Mouse (Mus musculus): ENCODE measurements around the gene Kprp. TPM values are rescaled to one million over a fixed set of nuclear protein-coding genes. Genes with fewer than 3 reads are reported as not detected.

Kprp gene
- polyA plus RNA-seq, 2 experiments: not detected

GRCm38 (mm10) chr3:92815581-92815980 is 11.5 kb downstream of the Kprp start:
- Histone ChIP-seq H3K4me1 (ENCODE audit: control insufficient read depth, insufficient read depth, low read length) (no peaks in the 10 kb centered on the region), H3K9me3 (ENCODE audit: control insufficient read depth, low read length) (no peaks in the 10 kb centered on the region), H3K4me3 (replicated peaks; ENCODE audit: low read length) (no peak overlapping the region), H3K27me3 (ENCODE audit: control insufficient read depth, insufficient read depth, low read length) (no peaks in the 10 kb centered on the region), H3K9ac (ENCODE audit: low read depth, low read length, severe bottlenecking) (no peak overlapping the region), H3K27ac (replicated peaks; ENCODE audit: low read depth, low read length) (no peak overlapping the region), H3K36me3 (ENCODE audit: control insufficient read depth, insufficient read depth, low read length) (no peaks in the 10 kb centered on the region), H3K4me2 (replicated peaks; ENCODE audit: low read depth, low read length, severe bottlenecking) (no peak overlapping the region)
- WGBS: 93% methylated on average over 3 of the region's 3 CpGs
- DNase-seq (ENCODE audit: low spot score) (no peak), ATAC-seq (ENCODE audit: low FRiP score, low read depth) (no peak)
- TF ChIP-seq POLR2A (IDR thresholded peaks at IDR 0.05; ENCODE audit: borderline replicate concordance, extremely low read depth, insufficient read depth, insufficient read length): no peak

GRCm38 (mm10) chr3:92807791-92808190 is 19.3 kb downstream of the Kprp start, which contains the start of gene Lce1k:
TSS of gene Lce1k (minus strand) at chr3:92807891.
- Histone ChIP-seq H3K4me1 (ENCODE audit: control insufficient read depth, insufficient read depth, low read length) (no peaks in the 10 kb centered on the region), H3K4me3 (replicated peaks; ENCODE audit: low read length) (no peak within 1 kb of the TSS), H3K27me3 (ENCODE audit: control insufficient read depth, insufficient read depth, low read length) (no peaks in the 10 kb centered on the region), H3K27ac (replicated peaks; ENCODE audit: low read depth, low read length) (no peak within 1 kb of the TSS), H3K36me3 (ENCODE audit: control insufficient read depth, insufficient read depth, low read length) (no peaks in the 10 kb centered on the region), H3K4me2 (replicated peaks; ENCODE audit: low read depth, low read length, severe bottlenecking) (no peak within 1 kb of the TSS), H3K9ac (ENCODE audit: low read depth, low read length, severe bottlenecking) (no peak within 1 kb of the TSS), H3K9me3 (ENCODE audit: control insufficient read depth, low read length) (no peaks in the 10 kb centered on the region)
- DNase-seq (ENCODE audit: low spot score): no peak
- TF ChIP-seq POLR2A (IDR thresholded peaks at IDR 0.05; ENCODE audit: borderline replicate concordance, extremely low read depth, insufficient read depth, insufficient read length): no peak
- no peak for ATAC-seq (ENCODE audit: low FRiP score, low read depth)

GRCm38 (mm10) chr3:92790414-92790813 is 36.6 kb downstream of the Kprp start, which contains the start of gene Lce1j:
TSS of gene Lce1j (minus strand) at chr3:92790514.
- Histone ChIP-seq H3K27me3 (ENCODE audit: control insufficient read depth, insufficient read depth, low read length) (no peaks in the 10 kb centered on the region), H3K4me2 (replicated peaks; ENCODE audit: low read depth, low read length, severe bottlenecking) (no peak within 1 kb of the TSS), H3K9me3 (ENCODE audit: control insufficient read depth, low read length) (no peaks in the 10 kb centered on the region), H3K4me3 (replicated peaks; ENCODE audit: low read length) (no peak within 1 kb of the TSS), H3K4me1 (ENCODE audit: control insufficient read depth, insufficient read depth, low read length) (no peaks in the 10 kb centered on the region), H3K27ac (replicated peaks; ENCODE audit: low read depth, low read length) (no peak within 1 kb of the TSS), H3K36me3 (ENCODE audit: control insufficient read depth, insufficient read depth, low read length) (no peaks in the 10 kb centered on the region), H3K9ac (ENCODE audit: low read depth, low read length, severe bottlenecking) (no peak within 1 kb of the TSS)
- WGBS: 83% methylated on average over 1 of the region's 1 CpGs
- DNase-seq (ENCODE audit: low spot score) (no peak), ATAC-seq (ENCODE audit: low FRiP score, low read depth) (no peak)
- no peak for TF ChIP-seq POLR2A (IDR thresholded peaks at IDR 0.05; ENCODE audit: borderline replicate concordance, extremely low read depth, insufficient read depth, insufficient read length)

GRCm38 (mm10) chr3:92778799-92779198 is 48.2 kb downstream of the Kprp start, which contains the start of gene Lce1i:
TSS of gene Lce1i (minus strand) at chr3:92778899.
- WGBS: 77% methylated on average over 1 of the region's 1 CpGs
- Histone ChIP-seq H3K36me3 (ENCODE audit: control insufficient read depth, insufficient read depth, low read length) (no peaks in the 10 kb centered on the region), H3K4me1 (ENCODE audit: control insufficient read depth, insufficient read depth, low read length) (no peaks in the 10 kb centered on the region), H3K9ac (ENCODE audit: low read depth, low read length, severe bottlenecking) (no peak within 1 kb of the TSS), H3K27me3 (ENCODE audit: control insufficient read depth, insufficient read depth, low read length) (no peaks in the 10 kb centered on the region), H3K27ac (replicated peaks; ENCODE audit: low read depth, low read length) (no peak within 1 kb of the TSS), H3K9me3 (ENCODE audit: control insufficient read depth, low read length) (no peaks in the 10 kb centered on the region), H3K4me3 (replicated peaks; ENCODE audit: low read length) (no peak within 1 kb of the TSS), H3K4me2 (replicated peaks; ENCODE audit: low read depth, low read length, severe bottlenecking) (no peak within 1 kb of the TSS)
- TF ChIP-seq POLR2A (IDR thresholded peaks at IDR 0.05; ENCODE audit: borderline replicate concordance, extremely low read depth, insufficient read depth, insufficient read length): no peak
- no peak for DNase-seq (ENCODE audit: low spot score)
- ATAC-seq (ENCODE audit: low FRiP score, low read depth): no peak

Other genes starting within 250 kb of the Kprp start
- gene Smcp, start 238.2 kb downstream of the Kprp start, polyA plus RNA-seq (2012; rRNA removed): not detected in 2 replicates
- not detected in 2 replicates for gene Smcp, start 238.2 kb downstream of the Kprp start, polyA plus RNA-seq (2014; fragmentation: Nextera tagmentation; extraction: Ambion mirVana)
- gene 2210017I01Rik, start 219.8 kb downstream of the Kprp start, polyA plus RNA-seq (2012; rRNA removed): not detected in 2 replicates
- gene 2210017I01Rik, start 219.8 kb downstream of the Kprp start, polyA plus RNA-seq (2014; fragmentation: Nextera tagmentation; extraction: Ambion mirVana): not detected in 2 replicates
- not detected in 2 replicates for gene Lce6a, start 205.6 kb downstream of the Kprp start, polyA plus RNA-seq (2012; rRNA removed)
- 0.59 TPM in 1 of 2 replicates, not detected in the other for gene Lce6a, start 205.6 kb downstream of the Kprp start, polyA plus RNA-seq (2014; fragmentation: Nextera tagmentation; extraction: Ambion mirVana)
- not detected in 2 replicates for gene Lce1a1, start 178.9 kb downstream of the Kprp start, polyA plus RNA-seq (2012; rRNA removed)
- not detected in 2 replicates for gene Lce1a1, start 178.9 kb downstream of the Kprp start, polyA plus RNA-seq (2014; fragmentation: Nextera tagmentation; extraction: Ambion mirVana)
- gene Lce1b, start 170.3 kb downstream of the Kprp start, polyA plus RNA-seq (2012; rRNA removed): not detected in 2 replicates
- gene Lce1b, start 170.3 kb downstream of the Kprp start, polyA plus RNA-seq (2014; fragmentation: Nextera tagmentation; extraction: Ambion mirVana): not detected in 2 replicates
- gene Lce1a2, start 156.9 kb downstream of the Kprp start, polyA plus RNA-seq (2012; rRNA removed): not detected in 2 replicates
- gene Lce1a2, start 156.9 kb downstream of the Kprp start, polyA plus RNA-seq (2014; fragmentation: Nextera tagmentation; extraction: Ambion mirVana): not detected in 2 replicates
- not detected in 2 replicates for gene Lce1c, start 148.0 kb downstream of the Kprp start, polyA plus RNA-seq (2012; rRNA removed)
- not detected in 2 replicates for gene Lce1c, start 148.0 kb downstream of the Kprp start, polyA plus RNA-seq (2014; fragmentation: Nextera tagmentation; extraction: Ambion mirVana)
- gene Lce1d, start 140.0 kb downstream of the Kprp start, polyA plus RNA-seq (2012; rRNA removed): not detected in 2 replicates
- not detected in 2 replicates for gene Lce1d, start 140.0 kb downstream of the Kprp start, polyA plus RNA-seq (2014; fragmentation: Nextera tagmentation; extraction: Ambion mirVana)
- not detected in 2 replicates for gene Lce1e, start 118.2 kb downstream of the Kprp start, polyA plus RNA-seq (2012; rRNA removed)
- gene Lce1e, start 118.2 kb downstream of the Kprp start, polyA plus RNA-seq (2014; fragmentation: Nextera tagmentation; extraction: Ambion mirVana): not detected in 2 replicates
- gene Lce1f, start 106.9 kb downstream of the Kprp start, polyA plus RNA-seq (2012; rRNA removed): not detected in 2 replicates
- gene Lce1f, start 106.9 kb downstream of the Kprp start, polyA plus RNA-seq (2014; fragmentation: Nextera tagmentation; extraction: Ambion mirVana): not detected in 2 replicates
- gene Gm38119, start 88.2 kb downstream of the Kprp start, polyA plus RNA-seq (2012; rRNA removed): not detected in 2 replicates
- gene Gm38119, start 88.2 kb downstream of the Kprp start, polyA plus RNA-seq (2014; fragmentation: Nextera tagmentation; extraction: Ambion mirVana): not detected in 2 replicates
- gene Lce1g, start 74.9 kb downstream of the Kprp start, polyA plus RNA-seq (2012; rRNA removed): not detected in 2 replicates
- not detected in 2 replicates for gene Lce1g, start 74.9 kb downstream of the Kprp start, polyA plus RNA-seq (2014; fragmentation: Nextera tagmentation; extraction: Ambion mirVana)
- not detected in 2 replicates for gene Lce1h, start 62.2 kb downstream of the Kprp start, polyA plus RNA-seq (2012; rRNA removed)
- gene Lce1h, start 62.2 kb downstream of the Kprp start, polyA plus RNA-seq (2014; fragmentation: Nextera tagmentation; extraction: Ambion mirVana): not detected in 2 replicates
- gene Lce1i, start 48.3 kb downstream of the Kprp start, polyA plus RNA-seq (2012; rRNA removed): not detected in 2 replicates
- not detected in 2 replicates for gene Lce1i, start 48.3 kb downstream of the Kprp start, polyA plus RNA-seq (2014; fragmentation: Nextera tagmentation; extraction: Ambion mirVana)
- not detected in 2 replicates for gene Lce1j, start 36.7 kb downstream of the Kprp start, polyA plus RNA-seq (2012; rRNA removed)
- gene Lce1j, start 36.7 kb downstream of the Kprp start, polyA plus RNA-seq (2014; fragmentation: Nextera tagmentation; extraction: Ambion mirVana): not detected in 2 replicates
- gene Lce1k, start 19.4 kb downstream of the Kprp start, polyA plus RNA-seq (2012; rRNA removed): not detected in 2 replicates
- gene Lce1k, start 19.4 kb downstream of the Kprp start, polyA plus RNA-seq (2014; fragmentation: Nextera tagmentation; extraction: Ambion mirVana): not detected in 2 replicates
- gene Lce1l, start 24.0 kb upstream of the Kprp start, polyA plus RNA-seq (2012; rRNA removed): not detected in 2 replicates
- gene Lce1l, start 24.0 kb upstream of the Kprp start, polyA plus RNA-seq (2014; fragmentation: Nextera tagmentation; extraction: Ambion mirVana): not detected in 2 replicates
- gene 2310050C09Rik, start 43.0 kb upstream of the Kprp start, polyA plus RNA-seq (2012; rRNA removed): 0.05 and 0.06 TPM in 2 replicates
- gene 2310050C09Rik, start 43.0 kb upstream of the Kprp start, polyA plus RNA-seq (2014; fragmentation: Nextera tagmentation; extraction: Ambion mirVana): not detected in 2 replicates
- not detected in 2 replicates for gene Lce3a, start 99.0 kb upstream of the Kprp start, polyA plus RNA-seq (2012; rRNA removed)
- not detected in 2 replicates for gene Lce3a, start 99.0 kb upstream of the Kprp start, polyA plus RNA-seq (2014; fragmentation: Nextera tagmentation; extraction: Ambion mirVana)
- not detected in 2 replicates for gene Lce3b, start 105.7 kb upstream of the Kprp start, polyA plus RNA-seq (2012; rRNA removed)
- not detected in 2 replicates for gene Lce3b, start 105.7 kb upstream of the Kprp start, polyA plus RNA-seq (2014; fragmentation: Nextera tagmentation; extraction: Ambion mirVana)
- 0.20 TPM in 1 of 2 replicates, not detected in the other for gene Lce3c, start 117.2 kb upstream of the Kprp start, polyA plus RNA-seq (2012; rRNA removed)
- not detected in 2 replicates for gene Lce3c, start 117.2 kb upstream of the Kprp start, polyA plus RNA-seq (2014; fragmentation: Nextera tagmentation; extraction: Ambion mirVana)
- gene Lce3d, start 130.1 kb upstream of the Kprp start, polyA plus RNA-seq (2012; rRNA removed): not detected in 2 replicates
- not detected in 2 replicates for gene Lce3d, start 130.1 kb upstream of the Kprp start, polyA plus RNA-seq (2014; fragmentation: Nextera tagmentation; extraction: Ambion mirVana)
- gene Lce3e, start 139.8 kb upstream of the Kprp start, polyA plus RNA-seq (2012; rRNA removed): not detected in 2 replicates
- gene Lce3e, start 139.8 kb upstream of the Kprp start, polyA plus RNA-seq (2014; fragmentation: Nextera tagmentation; extraction: Ambion mirVana): not detected in 2 replicates
- not detected in 2 replicates for gene Lce3f, start 165.0 kb upstream of the Kprp start, polyA plus RNA-seq (2012; rRNA removed)
- 1.6 TPM in 1 of 2 replicates, not detected in the other for gene Lce3f, start 165.0 kb upstream of the Kprp start, polyA plus RNA-seq (2014; fragmentation: Nextera tagmentation; extraction: Ambion mirVana)
- 1.4 and 1.5 TPM in 2 replicates for gene Crct1, start 188.4 kb upstream of the Kprp start, polyA plus RNA-seq (2012; rRNA removed)
- 1.3 and 2.7 TPM in 2 replicates for gene Crct1, start 188.4 kb upstream of the Kprp start, polyA plus RNA-seq (2014; fragmentation: Nextera tagmentation; extraction: Ambion mirVana)
- 0.08 TPM in 1 of 2 replicates, not detected in the other for gene Lce1m, start 191.8 kb upstream of the Kprp start, polyA plus RNA-seq (2012; rRNA removed)
- not detected in 2 replicates for gene Lce1m, start 191.8 kb upstream of the Kprp start, polyA plus RNA-seq (2014; fragmentation: Nextera tagmentation; extraction: Ambion mirVana)
- gene Gm4858, start 241.6 kb upstream of the Kprp start, polyA plus RNA-seq (2012; rRNA removed): not detected in 2 replicates
- not detected in 2 replicates for gene Gm4858, start 241.6 kb upstream of the Kprp start, polyA plus RNA-seq (2014; fragmentation: Nextera tagmentation; extraction: Ambion mirVana)